Mouse (Mus musculus): ENCODE measurements around the gene Zfp143. TPM values are rescaled to one million over a fixed set of nuclear protein-coding genes. Genes with fewer than 3 reads are reported as not detected.
A peak's percentile ranks its signal among the peaks of the same experiment; 100 is the strongest.

Gene Zfp143
- polyA plus RNA-seq, 1 experiment, result 42.7 TPM

DNA sequence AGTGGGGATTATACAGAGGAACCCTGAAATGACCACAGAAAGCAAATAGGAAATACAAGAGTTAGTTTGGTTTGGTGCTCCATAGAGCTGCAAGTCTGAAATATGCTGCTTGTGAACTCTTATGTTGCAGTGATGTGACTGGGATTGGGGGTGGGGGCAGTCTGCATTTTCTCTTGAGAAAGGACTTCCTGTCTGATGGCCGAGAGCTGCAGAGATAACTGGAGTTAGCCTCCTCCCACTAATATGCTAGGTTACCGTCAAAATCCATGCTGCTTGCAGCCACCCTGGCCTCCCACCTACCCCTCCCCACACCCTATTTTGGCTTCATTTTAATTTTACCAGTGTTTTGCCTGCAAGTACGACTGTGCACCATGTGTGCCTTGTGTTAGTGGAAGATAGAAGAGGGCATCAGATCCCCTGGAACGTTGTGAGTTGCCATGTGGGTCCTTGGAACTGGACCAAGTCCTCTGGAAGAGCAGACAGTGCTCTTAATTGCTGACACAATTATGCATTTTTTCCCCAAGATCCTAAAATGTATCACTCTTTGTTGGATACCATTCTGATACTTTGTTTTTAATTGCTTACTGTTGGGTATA, 49.1 kb downstream of the Zfp143 start:
- H3K4me1 ChIP-seq (ENCODE audit: control insufficient read depth, insufficient read depth, low read length), result no peaks in the 10 kb centered on the region
- H3K4me3 ChIP-seq (ENCODE audit: low read depth, low read length), result no peak overlapping the region
- H3K27me3 ChIP-seq (ENCODE audit: control insufficient read depth, insufficient read depth, low read length, poor library complexity, severe bottlenecking), result no peaks in the 10 kb centered on the region
- H3K9me3 ChIP-seq (replicated peaks; ENCODE audit: control insufficient read depth, insufficient read depth, low read length, poor library complexity, severe bottlenecking), result no peaks in the 10 kb centered on the region
- no peaks in the 10 kb centered on the region for H3K36me3 ChIP-seq (ENCODE audit: control insufficient read depth, insufficient read depth, low read length, poor library complexity, severe bottlenecking)
- TF ChIP-seq POLR2A (IDR thresholded peaks at IDR 0.05; ENCODE audit: insufficient read depth, low read length) (no peak), CTCF (IDR thresholded peaks at IDR 0.05; ENCODE audit: low read depth, low read length) (no peak), EP300 (IDR thresholded peaks at IDR 0.05; ENCODE audit: insufficient read depth, low read depth, low read length) (no peak)
- no peak overlapping the region for H3K9ac ChIP-seq (ENCODE audit: low read depth, poor library complexity, severe bottlenecking)
- H3K27ac ChIP-seq (ENCODE audit: insufficient read depth, low read length), result no peak overlapping the region

GRCm38 (mm10) chr7:110114699-110115098, 53.7 kb downstream of the Zfp143 start:
- Histone ChIP-seq H3K9me3 (replicated peaks; ENCODE audit: control insufficient read depth, insufficient read depth, low read length, poor library complexity, severe bottlenecking) (no peaks in the 10 kb centered on the region), H3K27ac (ENCODE audit: insufficient read depth, low read length) (no peak overlapping the region), H3K9ac (ENCODE audit: low read depth, poor library complexity, severe bottlenecking) (no peak overlapping the region), H3K27me3 (ENCODE audit: control insufficient read depth, insufficient read depth, low read length, poor library complexity, severe bottlenecking) (no peaks in the 10 kb centered on the region), H3K36me3 (ENCODE audit: control insufficient read depth, insufficient read depth, low read length, poor library complexity, severe bottlenecking) (no peaks in the 10 kb centered on the region), H3K4me1 (ENCODE audit: control insufficient read depth, insufficient read depth, low read length) (no peaks in the 10 kb centered on the region), H3K4me3 (ENCODE audit: low read depth, low read length) (no peak overlapping the region)
- TF ChIP-seq EP300 (IDR thresholded peaks at IDR 0.05; ENCODE audit: insufficient read depth, low read depth, low read length) (no peak), CTCF (IDR thresholded peaks at IDR 0.05; ENCODE audit: low read depth, low read length) (no peak), POLR2A (IDR thresholded peaks at IDR 0.05; ENCODE audit: insufficient read depth, low read length) (no peak)

DNA sequence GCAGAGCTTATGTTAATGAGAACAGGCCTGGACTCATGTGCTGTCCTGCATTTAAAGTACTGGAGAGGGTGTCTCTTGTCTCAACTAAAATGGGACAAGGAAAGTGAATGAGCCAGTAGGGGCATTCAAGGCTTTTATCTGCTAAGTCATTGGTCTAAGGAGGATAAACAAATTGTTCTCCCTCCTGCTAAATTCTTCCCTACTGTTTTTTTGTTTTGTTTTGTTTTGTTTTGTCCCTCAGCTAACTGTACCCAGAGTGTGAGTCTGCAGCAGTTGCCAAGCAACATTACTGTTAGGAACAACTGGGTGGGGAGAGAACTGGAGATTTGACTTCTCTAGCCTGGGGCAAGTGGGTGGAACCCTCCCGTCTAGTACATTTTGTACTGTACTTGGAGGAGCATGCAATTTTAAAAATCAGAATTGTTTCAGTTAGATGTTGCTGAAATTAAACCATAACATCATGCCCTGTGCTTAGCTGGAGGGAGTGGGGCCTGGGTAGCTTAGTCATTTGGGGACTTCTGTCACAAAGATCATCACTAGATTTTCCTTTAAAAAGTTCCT, 55.8 kb downstream of the Zfp143 start:
- no peaks in the 10 kb centered on the region for H3K9me3 ChIP-seq (replicated peaks; ENCODE audit: control insufficient read depth, insufficient read depth, low read length, poor library complexity, severe bottlenecking)
- peak overlapping the region; percentile 88 for H3K27ac ChIP-seq (ENCODE audit: insufficient read depth, low read length)

DNA sequence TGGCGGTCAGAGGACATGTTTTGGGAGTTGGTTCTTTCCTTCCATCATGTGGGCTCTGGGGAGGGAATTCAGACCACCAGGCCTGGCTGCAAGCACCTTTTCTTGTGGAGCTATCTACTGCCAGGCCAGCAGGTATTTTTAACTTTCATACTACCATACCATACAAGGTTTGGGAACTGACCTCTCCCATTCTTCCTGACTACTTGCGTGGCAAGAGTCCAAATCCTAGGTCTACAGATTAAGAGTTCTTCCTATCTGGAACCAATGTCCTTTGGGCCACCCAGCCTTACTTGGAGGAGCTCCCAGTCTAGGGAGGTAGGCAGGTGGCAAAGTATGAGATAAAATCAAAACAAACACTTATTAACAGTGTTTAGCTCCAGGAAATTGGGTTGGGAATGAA, 57.4 kb downstream of the Zfp143 start:
- no peaks in the 10 kb centered on the region for H3K27me3 ChIP-seq (ENCODE audit: control insufficient read depth, insufficient read depth, low read length, poor library complexity, severe bottlenecking)
- no peak overlapping the region for H3K9ac ChIP-seq (ENCODE audit: low read depth, poor library complexity, severe bottlenecking)
- no peaks in the 10 kb centered on the region for H3K36me3 ChIP-seq (ENCODE audit: control insufficient read depth, insufficient read depth, low read length, poor library complexity, severe bottlenecking)
- H3K9me3 ChIP-seq (replicated peaks; ENCODE audit: control insufficient read depth, insufficient read depth, low read length, poor library complexity, severe bottlenecking), result no peaks in the 10 kb centered on the region
- no peak overlapping the region for H3K27ac ChIP-seq (ENCODE audit: insufficient read depth, low read length)
- no peak overlapping the region for H3K4me3 ChIP-seq (ENCODE audit: low read depth, low read length)
- no peak for TF ChIP-seq CTCF (IDR thresholded peaks at IDR 0.05; ENCODE audit: low read depth, low read length)
- TF ChIP-seq POLR2A (IDR thresholded peaks at IDR 0.05; ENCODE audit: insufficient read depth, low read length), result no peak
- no peak for TF ChIP-seq EP300 (IDR thresholded peaks at IDR 0.05; ENCODE audit: insufficient read depth, low read depth, low read length)
- H3K4me1 ChIP-seq (ENCODE audit: control insufficient read depth, insufficient read depth, low read length), result no peaks in the 10 kb centered on the region

More for the DNA sequence above, 55.8 kb downstream of the Zfp143 start:
- H3K4me1 ChIP-seq (ENCODE audit: control insufficient read depth, insufficient read depth, low read length), result no peaks in the 10 kb centered on the region
- no peak overlapping the region for H3K9ac ChIP-seq (ENCODE audit: low read depth, poor library complexity, severe bottlenecking)
- no peak for TF ChIP-seq CTCF (IDR thresholded peaks at IDR 0.05; ENCODE audit: low read depth, low read length)
- no peaks in the 10 kb centered on the region for H3K27me3 ChIP-seq (ENCODE audit: control insufficient read depth, insufficient read depth, low read length, poor library complexity, severe bottlenecking)
- no peak overlapping the region for H3K4me3 ChIP-seq (ENCODE audit: low read depth, low read length)
- no peaks in the 10 kb centered on the region for H3K36me3 ChIP-seq (ENCODE audit: control insufficient read depth, insufficient read depth, low read length, poor library complexity, severe bottlenecking)

- H3K9ac ChIP-seq (ENCODE audit: low read depth, poor library complexity, severe bottlenecking), result no peak overlapping the region
- H3K4me1 ChIP-seq (ENCODE audit: control insufficient read depth, insufficient read depth, low read length), result no peaks in the 10 kb centered on the region
- no peaks in the 10 kb centered on the region for H3K27me3 ChIP-seq (ENCODE audit: control insufficient read depth, insufficient read depth, low read length, poor library complexity, severe bottlenecking)
- peaks cover 2% of the 10 kb centered on the region; the same call in 1 of the 2 replicates for H3K9me3 ChIP-seq (replicated peaks; ENCODE audit: control insufficient read depth, insufficient read depth, low read length, poor library complexity, severe bottlenecking)
- no peak overlapping the region for H3K27ac ChIP-seq (ENCODE audit: insufficient read depth, low read length)
- H3K36me3 ChIP-seq (ENCODE audit: control insufficient read depth, insufficient read depth, low read length, poor library complexity, severe bottlenecking), result peaks cover 10% of the 10 kb centered on the region
- no peak overlapping the region for H3K4me3 ChIP-seq (ENCODE audit: low read depth, low read length)
- no peak for TF ChIP-seq EP300 (IDR thresholded peaks at IDR 0.05; ENCODE audit: insufficient read depth, low read depth, low read length)
- no peak for TF ChIP-seq CTCF (IDR thresholded peaks at IDR 0.05; ENCODE audit: low read depth, low read length)
- no peak for TF ChIP-seq POLR2A (IDR thresholded peaks at IDR 0.05; ENCODE audit: insufficient read depth, low read length)
Observed at GRCm38 (mm10) chr7:110120157-110120784, 59.3 kb downstream of the Zfp143 start.

DNA sequence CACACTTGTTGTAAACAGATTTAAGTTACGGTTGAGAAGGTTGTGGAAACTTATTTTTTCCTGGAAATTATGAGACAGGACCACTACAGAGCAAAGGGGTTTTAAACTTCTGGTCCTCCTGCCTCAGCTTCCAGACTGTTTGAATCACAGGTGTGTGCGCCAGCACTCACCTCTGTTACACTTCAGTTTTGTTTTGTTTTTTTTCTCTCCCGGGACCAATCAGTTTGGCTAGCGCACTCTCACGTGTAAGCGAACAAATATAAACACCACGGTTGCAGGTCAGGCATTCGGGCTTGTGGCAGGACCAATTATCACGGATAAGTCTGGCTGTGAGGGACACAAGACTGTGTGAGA, 60.1 kb downstream of the Zfp143 start:
- peaks cover 2% of the 10 kb centered on the region; the same call in 1 of the 2 replicates for H3K9me3 ChIP-seq (replicated peaks; ENCODE audit: control insufficient read depth, insufficient read depth, low read length, poor library complexity, severe bottlenecking)

More for the DNA sequence above, 60.1 kb downstream of the Zfp143 start:
- Histone ChIP-seq H3K27me3 (ENCODE audit: control insufficient read depth, insufficient read depth, low read length, poor library complexity, severe bottlenecking) (no peaks in the 10 kb centered on the region), H3K9ac (ENCODE audit: low read depth, poor library complexity, severe bottlenecking) (peak overlapping the region; percentile 71), H3K36me3 (ENCODE audit: control insufficient read depth, insufficient read depth, low read length, poor library complexity, severe bottlenecking) (peaks cover 17% of the 10 kb centered on the region), H3K4me3 (ENCODE audit: low read depth, low read length) (peak overlapping the region; percentile 96), H3K4me1 (ENCODE audit: control insufficient read depth, insufficient read depth, low read length) (no peaks in the 10 kb centered on the region), H3K27ac (ENCODE audit: insufficient read depth, low read length) (no peak overlapping the region)
- TF ChIP-seq POLR2A (IDR thresholded peaks at IDR 0.05; ENCODE audit: insufficient read depth, low read length), result no peak
- TF ChIP-seq EP300 (IDR thresholded peaks at IDR 0.05; ENCODE audit: insufficient read depth, low read depth, low read length), result no peak
- no peak for TF ChIP-seq CTCF (IDR thresholded peaks at IDR 0.05; ENCODE audit: low read depth, low read length)

Data from ES-Bruce4 (cell line).